Mouse (Mus musculus) brain, embryonic 14.5 days (tissue): Measurements from ENCODE around the gene Gm498.

Source experiments
- CTCF ChIP-seq: fragments of 200-500 bp; IDR thresholded peaks from 2 replicates; pipeline ENCODE4 v1.5.1; 2012; ENCODE audit warnings: inconsistent platforms, mild to moderate bottlenecking, moderate library complexity, borderline replicate concordance; ENCODE audit not compliant: insufficient read depth, insufficient read length; ENCODE audit errors: extremely low read depth
- POLR2A ChIP-seq: fragments of 200-500 bp; IDR thresholded peaks from 2 replicates; pipeline ENCODE4 v1.6.1; 2012; ENCODE audit warnings: mild to moderate bottlenecking, inconsistent platforms, borderline replicate concordance; ENCODE audit not compliant: poor library complexity, insufficient read depth, insufficient read length, severe bottlenecking; ENCODE audit errors: extremely low read depth

DNA sequence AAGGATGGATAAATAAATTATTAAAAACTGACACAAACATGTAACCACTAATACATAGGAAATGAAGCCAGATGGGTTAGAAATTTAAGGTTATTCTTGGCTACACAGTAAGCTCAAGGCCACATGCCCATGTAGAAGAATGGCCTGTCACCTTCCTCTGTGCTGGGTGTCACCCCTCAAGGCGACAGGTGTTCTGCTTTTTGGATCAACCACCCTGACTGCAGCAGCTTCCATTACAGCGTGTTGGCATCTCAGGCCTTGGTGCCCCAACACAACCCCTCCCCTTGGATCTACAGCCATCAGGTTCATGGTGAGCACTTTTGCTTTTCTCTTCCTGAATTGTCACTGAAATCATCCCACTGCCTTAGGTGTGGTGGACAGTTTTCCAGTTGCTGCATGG, 34.0 kb upstream of the Gm498 start:
- TF ChIP-seq CTCF, result no peak
- TF ChIP-seq POLR2A, result no peak
